Mouse (Mus musculus) layer of hippocampus, adult 8-10 months (tissue): Measurements from ENCODE around the gene Baiap3. TPM values are rescaled to one million over a fixed set of nuclear protein-coding genes. Genes with fewer than 3 reads are reported as not detected.

ENCODE experiments used
- DNase-seq, 2 experiments: peaks; one replicate each; pipeline ENCODE4 v3.0.0; 2022; ENCODE audit warnings: low spot score in 2 of 2
- microRNA-seq, 2 experiments: library from miRNA; unstranded; fragments of <30 nt; microRNA quantifications; one replicate each; pipeline ENCODE4 v1.2.0; 2022
- total RNA-seq, 4 experiments: library from RNA; stranded (reverse); gene quantifications; 2 replicates each; pipeline ENCODE4 v1.2.4; 2022

Gene Baiap3
- total RNA-seq, 4 experiments from 2014 or later, result 9.6 to 16.7 (median 11.0) TPM

DNA sequence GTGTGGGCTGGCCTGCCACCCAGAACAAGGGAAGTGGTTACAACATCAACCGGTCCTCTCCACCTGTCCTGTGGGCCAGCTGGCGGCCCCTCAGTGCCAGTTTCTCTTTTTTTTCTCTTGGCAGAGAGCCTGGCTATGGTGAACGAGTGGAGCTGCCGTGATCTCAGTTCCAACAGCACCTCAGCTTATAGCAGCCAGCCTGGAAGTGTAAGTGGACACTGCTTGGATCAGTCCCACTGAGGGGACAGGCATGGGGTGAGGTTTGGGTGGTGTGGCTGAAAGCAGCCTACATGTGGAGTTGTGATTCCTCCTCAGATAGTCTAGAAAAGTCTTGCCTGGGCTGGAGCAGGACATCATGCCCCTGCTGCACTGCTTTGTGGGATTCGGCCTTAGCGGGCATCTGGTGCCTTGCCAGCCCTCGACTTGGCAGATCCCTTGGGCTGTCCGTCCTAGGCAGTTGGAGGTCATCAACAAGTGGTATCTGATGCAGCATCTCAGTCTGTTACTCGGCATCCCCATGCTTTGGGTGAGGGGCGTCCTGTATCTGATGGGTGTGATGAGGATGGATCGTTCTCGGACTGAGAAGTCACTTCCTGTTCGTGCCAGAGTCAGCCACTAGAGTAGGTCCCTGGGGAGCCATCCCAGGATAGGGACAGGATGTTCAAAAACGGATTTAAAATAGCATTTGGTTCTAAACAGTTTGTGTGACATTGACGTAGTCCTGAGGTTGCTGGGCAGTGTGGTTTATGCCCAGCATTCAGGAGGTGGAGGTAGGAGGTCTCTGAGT is 45.3 kb downstream of the Baiap3 start:
- DNase-seq, result no peak

DNA sequence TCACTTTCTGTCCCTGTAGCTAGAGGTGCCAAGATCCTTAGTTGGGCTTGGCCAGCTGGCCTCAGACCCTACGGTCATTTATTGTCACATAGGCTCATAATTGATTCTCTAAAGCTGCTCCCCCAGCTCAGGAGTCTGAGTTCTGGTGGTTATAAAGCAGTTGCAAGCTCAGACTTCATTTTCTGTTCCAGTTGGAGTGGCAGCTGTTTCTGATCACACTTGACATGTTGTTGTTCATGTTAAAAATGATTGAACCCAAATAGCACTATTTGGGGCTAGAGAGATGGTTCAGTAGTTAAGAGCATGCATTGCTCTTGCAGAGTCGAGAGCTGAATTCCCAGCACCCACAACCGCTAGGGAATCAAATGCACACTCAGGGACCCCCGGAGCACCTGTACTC is 46.2 kb downstream of the Baiap3 start:
- DNase-seq, result no peak

DNA sequence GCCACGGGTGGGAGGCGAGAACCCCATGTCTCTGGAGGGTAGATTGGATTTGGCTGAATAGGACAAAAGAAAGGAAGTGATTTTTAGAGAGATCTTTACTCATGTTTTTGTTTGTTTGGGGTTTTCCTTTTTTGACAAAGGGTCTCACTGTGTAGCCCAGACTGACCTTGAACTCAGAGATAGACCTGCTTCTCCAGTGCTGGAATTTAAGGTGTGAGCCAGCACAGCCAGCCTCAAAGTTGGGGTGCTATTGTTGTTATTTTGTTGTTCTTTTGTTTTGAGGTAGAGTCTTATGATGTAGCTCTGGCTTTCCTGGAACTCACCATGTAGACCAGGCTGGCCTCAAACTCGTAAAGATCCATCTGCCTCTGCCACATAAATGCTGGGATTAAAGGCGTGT is 53.8 kb downstream of the Baiap3 start:
- no peak for DNase-seq

Small RNAs within 50 kb of the gene (microRNA-seq; reads per million reads assigned to microRNA genes)
- gene Mir3547, result 32.3 to 86.1 reads per million in 2 experiments

Other genes starting within 250 kb of the Baiap3 start
- gene Cramp1l, start 240.6 kb downstream of the Baiap3 start, total RNA-seq, result 10 to 100 TPM; 25.2 to 28.6 (median 26.7) TPM
- gene Ift140, start 240.3 kb downstream of the Baiap3 start, total RNA-seq, result 10 to 100 TPM; 22.1 to 25.1 (median 23.5) TPM
- gene Tmem204, start 172.8 kb downstream of the Baiap3 start, total RNA-seq, result 1 to 10 TPM; 7.4 to 9.3 (median 8.1) TPM
- gene Telo2, start 140.4 kb downstream of the Baiap3 start, total RNA-seq, result 10 to 100 TPM; 32.8 to 38.7 (median 36.8) TPM
- 1 to 10 TPM in 3 of 4 experiments, under 1 TPM in 1; 0.89 to 3.9 (median 1.8) TPM for gene Ptx4, start 135.6 kb downstream of the Baiap3 start, total RNA-seq
- gene Clcn7, start 123.0 kb downstream of the Baiap3 start, total RNA-seq, result 10 to 100 TPM; 54.7 to 61.5 (median 58.9) TPM
- gene Ccdc154, start 93.9 kb downstream of the Baiap3 start, total RNA-seq, result under 1 TPM in 1 of 4 experiments, not detected in 3; 0.18 TPM
- gene Gm38655, start 80.9 kb downstream of the Baiap3 start, total RNA-seq, result not detected
- 10 to 100 TPM; 19.7 to 21.1 (median 20.8) TPM for gene BC003965, start 71.8 kb downstream of the Baiap3 start, total RNA-seq
- gene Unkl, start 68.0 kb downstream of the Baiap3 start, total RNA-seq, result 10 to 100 TPM; 36.0 to 42.6 (median 39.6) TPM
- 10 to 100 TPM; 70.8 to 79.1 (median 76.3) TPM for gene Gnptg, start 16.2 kb downstream of the Baiap3 start, total RNA-seq
- 10 to 100 TPM; 22.9 to 28.4 (median 24.9) TPM for gene Tsr3, start 16.2 kb downstream of the Baiap3 start, total RNA-seq
- 100 to 1,000 TPM; 212 to 231 (median 228) TPM for gene Ube2i, start 18.3 kb upstream of the Baiap3 start, total RNA-seq
- gene Prss34, start 42.0 kb upstream of the Baiap3 start, total RNA-seq, result not detected
- gene Prss28, start 52.3 kb upstream of the Baiap3 start, total RNA-seq, result not detected
- gene Prss29, start 62.3 kb upstream of the Baiap3 start, total RNA-seq, result not detected
- gene Tpsab1, start 89.2 kb upstream of the Baiap3 start, total RNA-seq, result not detected
- 1 to 10 TPM in 1 of 4 experiments, under 1 TPM in 3; 0.31 to 1.0 (median 0.59) TPM for gene Tpsb2, start 109.9 kb upstream of the Baiap3 start, total RNA-seq
- under 1 TPM in 1 of 4 experiments, not detected in 3; 0.47 TPM for gene Tpsg1, start 112.9 kb upstream of the Baiap3 start, total RNA-seq
- gene Cacna1h, start 177.4 kb upstream of the Baiap3 start, total RNA-seq, result 100 to 1,000 TPM in 2 of 4 experiments, 10 to 100 TPM in 2; 92.8 to 120 (median 105) TPM
- 1 to 10 TPM in 3 of 4 experiments, under 1 TPM in 1; 0.96 to 1.8 (median 1.2) TPM for gene Tekt4, start 198.3 kb upstream of the Baiap3 start, total RNA-seq
- under 1 TPM in 3 of 4 experiments, not detected in 1; 0.10 to 0.20 (median 0.18) TPM for gene Sstr5, start 240.9 kb upstream of the Baiap3 start, total RNA-seq